Mouse (Mus musculus) lung, adult 2 months (tissue): ENCODE data around the gene Nutf2-ps1.

Experiments
- CTCF ChIP-seq: fragments of 200-500 bp; IDR thresholded peaks from 2 replicates; pipeline ENCODE4 v1.5.1; 2011; ENCODE audit warnings: mild to moderate bottlenecking, low read length, control low read depth; ENCODE audit not compliant: insufficient read depth
- POLR2A ChIP-seq: fragments of 200-500 bp; IDR thresholded peaks from 2 replicates; pipeline ENCODE4 v1.6.1; 2011; ENCODE audit warnings: low read depth, mild to moderate bottlenecking, control low read depth, low read length, borderline replicate concordance; ENCODE audit errors: extremely low read depth

DNA sequence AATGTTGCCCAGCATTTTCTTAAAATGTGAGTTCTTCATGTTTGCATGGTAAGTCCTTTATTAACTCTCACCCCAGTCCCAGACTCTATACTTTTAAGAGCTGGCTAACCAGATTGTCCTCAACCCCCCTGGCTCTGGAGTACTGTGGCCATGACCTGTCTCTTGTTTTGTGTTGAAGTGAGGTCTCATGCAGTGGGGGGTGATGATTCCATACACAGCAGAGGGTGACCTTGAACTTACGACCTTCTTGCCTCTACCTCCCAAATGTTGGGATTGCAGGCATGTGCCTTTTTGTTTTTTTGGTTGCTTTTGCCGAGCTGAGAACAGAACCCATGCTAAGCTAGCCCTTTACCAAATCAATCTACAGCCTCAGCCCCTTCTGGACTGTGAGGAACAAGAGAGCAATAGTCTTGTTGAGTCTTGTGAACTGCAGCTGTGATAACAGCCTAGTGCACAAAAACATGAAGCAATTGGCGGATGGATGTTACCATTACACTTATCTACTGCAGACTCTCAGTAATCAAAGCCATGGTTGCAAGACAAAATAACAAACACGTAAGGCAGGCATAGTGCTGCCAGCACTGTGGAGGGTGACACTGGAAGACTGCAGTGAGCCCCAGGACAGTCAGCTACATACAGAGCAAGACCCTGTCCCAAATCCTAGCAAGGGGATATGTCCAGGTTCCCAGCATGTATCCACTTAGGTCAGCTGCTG lies 13.4 kb downstream of the Nutf2-ps1 start:
- TF ChIP-seq CTCF (no peak), POLR2A (no peak)
